Mouse (Mus musculus) WW6 (cell line): ENCODE measurements around the gene Mycn.
A peak's percentile ranks its signal among the peaks of the same experiment; 100 is the strongest.

Experiments used
- DNase-seq: peaks from one replicate; pipeline ENCODE4 v3.0.0-alpha.2; 2013; ENCODE audit warnings: low read depth, low spot score

Mycn gene

DNA sequence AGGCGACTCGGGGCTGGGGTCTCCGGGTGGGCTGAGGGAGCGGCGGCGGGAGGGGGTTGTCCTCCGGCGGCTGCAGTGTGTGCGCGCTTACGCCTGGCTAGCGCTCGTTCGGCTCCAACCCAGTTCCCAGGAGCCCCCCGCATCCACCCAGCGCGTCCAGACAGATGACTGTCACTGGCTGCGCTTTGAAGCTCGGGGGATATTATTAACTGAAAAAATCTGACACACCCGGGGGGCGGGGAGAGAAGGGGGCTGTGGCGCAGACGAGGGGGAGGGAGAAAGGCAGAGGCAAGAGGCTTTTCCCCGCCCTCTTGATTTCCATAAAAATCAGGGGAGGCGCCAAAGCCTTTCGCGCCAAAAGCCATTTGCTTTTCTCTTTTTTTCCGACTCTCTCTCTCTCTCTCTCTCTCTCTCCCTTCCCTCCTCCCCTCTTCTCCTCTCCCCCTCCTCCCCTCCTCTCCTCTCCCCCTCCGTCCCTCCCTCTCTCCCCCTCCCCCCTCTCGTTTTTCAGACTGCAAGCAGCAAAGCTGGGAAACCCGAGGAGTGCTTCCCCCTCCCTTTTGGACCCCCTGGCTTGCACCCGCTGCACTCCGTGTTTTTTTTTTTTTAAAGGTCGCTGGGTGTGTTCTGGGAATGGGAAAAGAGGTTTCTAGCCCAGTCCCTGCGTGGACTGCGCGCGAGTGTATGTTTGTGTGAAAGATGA is at the start of gene Mycn:
Gene Mycn (minus strand): TSS at position 254 of the 703 bp plus-strand sequence.
- DNase-seq = peak; percentile 75

DNA sequence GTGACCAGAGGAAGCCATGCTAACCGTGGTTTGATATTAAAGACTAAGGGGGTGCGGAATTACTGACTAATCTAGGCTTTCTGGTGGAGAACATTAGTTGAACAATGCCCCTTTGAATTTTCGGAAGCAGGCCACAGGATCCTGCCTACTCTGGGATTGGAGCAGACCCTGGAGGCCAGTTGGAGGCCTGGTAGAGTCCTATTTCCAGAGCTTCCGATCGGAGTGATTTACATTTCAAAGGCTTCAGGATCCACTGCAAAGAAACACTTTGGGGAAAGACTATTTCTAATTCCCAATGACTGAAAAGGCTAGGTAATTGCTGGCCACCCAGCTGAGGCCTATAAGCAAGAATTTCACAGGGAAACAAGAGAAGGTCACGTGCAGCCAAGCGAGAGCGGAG is 45.7 kb upstream of the Mycn start:
- DNase-seq = no peak

DNA sequence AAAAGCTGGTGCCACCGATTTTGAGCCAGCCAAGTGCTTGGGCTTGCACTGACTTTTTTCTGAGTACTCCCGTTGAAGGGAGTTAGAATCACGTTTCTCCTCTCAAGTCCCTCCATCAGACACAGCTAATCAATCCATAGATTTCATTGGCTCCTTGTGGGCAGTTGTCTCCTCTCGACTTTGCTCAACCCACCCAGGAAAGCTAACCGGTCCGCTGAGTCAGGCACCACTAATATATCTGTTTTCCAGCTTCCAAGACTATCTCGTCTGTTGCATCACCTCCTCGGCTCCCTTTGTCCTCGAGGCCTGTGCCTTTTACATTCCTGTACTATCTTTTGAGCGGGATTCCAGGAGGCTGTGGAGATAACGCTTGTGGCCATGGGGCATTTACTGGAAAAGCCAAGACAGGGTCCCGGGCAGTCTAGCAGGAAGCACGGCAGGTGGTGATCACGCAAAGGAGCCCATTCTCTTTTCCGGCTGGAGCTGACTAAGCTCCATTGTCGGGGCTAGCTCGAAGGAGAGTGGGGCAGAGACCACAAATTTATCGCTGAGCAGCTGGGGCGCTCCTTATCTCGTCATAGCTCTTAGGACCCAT is 45.0 kb upstream of the Mycn start:
- DNase-seq = no peak

DNA sequence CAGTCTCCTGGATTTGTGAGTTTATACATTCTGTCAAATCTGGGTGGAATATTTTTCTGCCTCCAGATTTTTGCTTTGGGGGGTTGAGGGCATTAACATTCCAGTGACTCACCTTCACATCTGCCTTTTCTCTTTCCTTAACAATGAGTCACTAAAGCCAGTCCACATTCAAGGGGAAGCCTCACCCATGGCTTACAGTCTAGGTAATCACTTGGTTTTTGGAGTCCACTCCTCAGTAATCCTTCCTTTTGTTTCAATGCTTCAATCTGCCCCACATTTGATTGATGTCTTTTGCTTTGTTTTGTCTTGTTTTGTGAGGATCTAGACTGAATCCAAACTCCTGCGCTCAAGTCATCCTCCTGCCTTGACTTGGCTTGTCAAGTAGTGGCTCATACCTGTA is 41.3 kb upstream of the Mycn start:
- no peak for DNase-seq

DNA sequence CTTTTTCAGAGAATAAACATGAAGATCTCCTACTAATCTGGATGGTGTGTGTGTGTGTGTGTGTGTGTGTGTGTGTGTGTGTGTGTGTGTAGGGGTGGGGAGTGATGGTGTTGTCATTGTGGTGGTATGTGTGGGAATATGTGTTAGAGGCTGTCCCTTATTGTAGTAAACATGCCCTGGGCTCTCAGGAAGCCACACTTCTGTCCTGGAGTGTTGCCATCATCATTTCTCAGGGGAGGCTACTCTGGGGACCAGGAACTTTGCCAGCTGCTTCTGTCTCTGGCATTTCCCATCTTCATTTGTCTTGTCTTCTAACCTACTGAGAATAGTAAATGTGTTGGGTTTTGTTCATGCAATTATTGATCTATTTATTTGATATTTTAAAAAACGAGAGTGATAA is 33.7 kb upstream of the Mycn start:
- no peak for DNase-seq

DNA sequence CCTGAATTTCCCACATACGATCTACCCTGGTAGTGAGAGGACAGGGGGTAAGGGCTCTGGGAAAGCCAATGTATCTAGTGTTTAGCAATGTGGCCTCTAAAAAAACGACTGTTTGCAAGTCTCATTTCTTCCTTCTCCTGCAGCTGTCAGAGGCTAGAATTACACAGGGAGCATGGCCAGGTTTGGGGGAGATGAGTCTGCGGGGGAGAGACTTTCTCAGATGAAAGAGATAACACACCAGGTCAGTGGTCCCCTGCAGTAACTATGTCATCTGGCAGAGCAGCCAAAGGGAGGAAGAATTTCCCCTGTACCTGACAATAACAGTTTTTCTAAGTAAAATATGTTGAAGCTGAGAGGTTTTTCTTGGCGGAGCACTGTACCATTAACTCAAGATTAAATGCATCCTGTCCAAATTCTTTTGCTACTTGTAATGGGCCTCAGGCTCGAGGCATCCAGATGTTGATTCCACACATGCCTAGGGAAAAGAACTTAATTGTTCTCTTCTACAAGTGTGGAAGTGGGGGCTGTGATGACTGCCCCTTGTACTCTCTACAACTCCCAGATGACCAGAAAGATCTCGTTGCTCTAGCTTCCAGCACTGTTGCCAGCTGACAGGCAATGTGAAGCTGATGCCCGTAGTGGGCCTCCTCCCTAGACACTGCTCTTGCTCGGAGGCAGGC is 31.2 kb upstream of the Mycn start:
- DNase-seq = no peak

DNA sequence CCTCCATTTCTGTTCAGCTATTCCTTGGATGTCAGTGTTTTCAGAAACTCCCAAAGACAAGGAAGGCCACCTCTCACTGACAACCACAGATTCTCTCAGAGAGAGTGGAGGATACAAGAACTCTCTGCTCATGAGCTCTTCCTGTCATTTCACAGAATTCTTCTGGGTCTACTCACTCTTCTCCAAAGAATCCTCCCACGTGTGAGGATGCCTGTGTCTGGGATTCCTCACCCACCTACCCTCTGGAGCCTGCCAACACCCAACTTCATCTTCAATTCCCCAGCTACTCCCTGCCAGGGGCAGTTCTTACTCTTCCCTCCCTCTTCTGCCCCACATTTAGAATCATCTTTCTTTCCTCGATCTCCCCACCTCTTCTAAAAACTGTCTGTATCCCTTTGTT is 26.2 kb upstream of the Mycn start:
- DNase-seq = no peak

DNA sequence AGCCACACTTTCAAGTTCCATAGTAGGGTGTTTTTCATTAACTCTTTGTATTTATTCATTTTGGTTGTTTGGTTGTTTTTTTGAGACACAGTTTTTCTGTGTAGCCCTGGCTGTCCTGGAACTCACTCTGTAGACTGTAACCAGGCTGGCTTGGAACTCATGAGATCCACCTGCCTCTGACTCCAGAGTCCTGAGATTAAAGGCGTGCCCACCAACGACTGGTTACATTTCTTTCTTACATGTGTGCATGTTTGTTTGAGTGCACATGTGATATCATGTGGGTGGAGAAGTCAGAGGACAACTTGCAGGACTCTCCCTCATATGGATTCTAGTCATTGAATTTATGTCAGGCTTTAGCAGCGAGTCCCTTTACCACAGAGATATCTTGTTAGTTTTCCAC is 23.1 kb upstream of the Mycn start:
- no peak for DNase-seq

DNA sequence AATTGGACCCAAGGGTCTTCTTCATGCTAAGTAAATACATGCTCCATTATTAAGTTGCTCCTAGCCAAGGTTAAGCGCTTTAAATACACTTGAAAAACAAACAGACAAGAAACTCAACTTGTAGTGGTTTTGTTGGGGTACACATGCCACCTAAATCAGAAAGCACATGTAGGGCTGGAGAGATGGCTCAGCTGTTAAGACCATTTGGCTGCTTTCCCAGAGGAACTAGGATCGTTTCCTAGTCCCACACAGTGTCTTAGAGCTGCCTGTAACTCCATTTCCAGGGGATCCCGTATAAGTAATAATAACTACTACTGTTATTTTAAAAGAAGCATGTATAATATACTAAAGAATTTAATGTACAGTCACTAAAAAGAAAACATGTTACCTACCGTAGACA is 5.9 kb upstream of the Mycn start:
- no peak for DNase-seq

DNA sequence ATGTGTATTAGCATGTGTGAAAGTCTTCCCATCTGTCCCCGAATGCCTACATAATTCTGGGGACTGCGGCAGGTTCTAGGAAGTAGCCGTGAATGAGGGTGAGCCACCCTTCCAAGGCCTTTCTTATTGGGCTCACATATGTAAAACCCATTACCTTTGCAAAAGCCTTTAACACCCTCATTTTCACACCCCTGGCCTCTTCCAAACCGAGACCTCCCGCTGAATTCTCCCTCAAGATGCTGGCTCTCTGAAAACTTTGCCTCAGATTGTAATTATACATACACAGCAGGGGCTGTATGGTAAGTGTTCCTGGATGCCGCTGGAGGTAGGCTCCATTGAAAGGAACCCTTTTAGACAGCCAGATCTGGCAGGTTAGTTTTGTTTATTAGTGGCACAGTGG is 1.6 kb upstream of the Mycn start:
- peak; percentile 79 for DNase-seq

DNA sequence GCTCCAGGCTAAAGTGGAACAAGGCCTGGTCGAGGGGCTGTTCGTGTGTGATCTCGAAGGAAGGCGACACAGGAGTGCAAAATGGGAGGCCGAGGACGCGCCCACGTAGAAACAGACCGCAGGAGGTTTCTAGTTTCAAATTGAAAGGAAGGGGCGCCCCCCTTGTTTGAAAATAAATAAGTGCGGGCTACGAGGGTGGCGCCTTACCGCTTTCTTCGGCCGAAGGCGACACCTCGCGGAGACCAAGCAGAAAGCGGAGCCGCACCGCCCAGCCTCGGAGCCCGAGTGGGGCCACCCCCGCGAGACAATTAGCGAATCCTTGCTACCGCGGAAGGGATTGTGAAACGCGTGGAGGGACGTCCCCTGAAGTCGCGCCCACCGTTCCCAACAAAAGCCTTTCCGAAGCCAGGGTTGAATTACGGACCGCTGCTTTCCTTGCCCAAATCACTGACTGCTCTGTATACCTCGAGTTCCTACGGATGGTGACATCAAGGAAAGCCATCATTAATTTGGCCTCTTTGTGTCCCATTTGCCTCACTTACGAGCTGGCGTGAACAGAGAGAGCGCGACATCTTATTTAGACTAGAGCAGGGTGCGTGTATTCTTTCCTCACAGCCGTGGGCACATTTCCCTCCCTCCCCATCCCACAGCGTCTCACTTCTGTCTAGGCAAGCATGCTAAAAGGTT is 793 bp upstream of the Mycn start:
- DNase-seq = peak; percentile 76

DNA sequence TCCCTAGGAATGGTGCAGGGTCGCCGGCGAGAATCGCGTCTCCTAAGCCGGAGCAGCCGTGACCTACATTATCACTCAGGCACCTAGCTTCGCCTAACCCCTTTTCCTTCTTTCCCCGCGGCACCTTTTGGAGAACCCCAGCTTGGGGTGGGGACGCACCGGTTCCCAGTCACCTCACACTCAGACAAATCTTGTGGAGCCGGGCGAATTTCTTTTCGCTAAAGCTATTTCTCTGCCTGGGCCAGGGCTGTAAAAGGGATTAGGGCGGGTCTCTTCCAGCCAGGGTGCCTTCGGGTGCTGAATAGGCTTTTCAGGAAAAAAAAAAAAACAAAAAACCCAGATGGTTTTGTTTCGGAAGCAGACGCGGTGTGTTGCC is 597 bp downstream of the Mycn start:
- no peak for DNase-seq

DNA sequence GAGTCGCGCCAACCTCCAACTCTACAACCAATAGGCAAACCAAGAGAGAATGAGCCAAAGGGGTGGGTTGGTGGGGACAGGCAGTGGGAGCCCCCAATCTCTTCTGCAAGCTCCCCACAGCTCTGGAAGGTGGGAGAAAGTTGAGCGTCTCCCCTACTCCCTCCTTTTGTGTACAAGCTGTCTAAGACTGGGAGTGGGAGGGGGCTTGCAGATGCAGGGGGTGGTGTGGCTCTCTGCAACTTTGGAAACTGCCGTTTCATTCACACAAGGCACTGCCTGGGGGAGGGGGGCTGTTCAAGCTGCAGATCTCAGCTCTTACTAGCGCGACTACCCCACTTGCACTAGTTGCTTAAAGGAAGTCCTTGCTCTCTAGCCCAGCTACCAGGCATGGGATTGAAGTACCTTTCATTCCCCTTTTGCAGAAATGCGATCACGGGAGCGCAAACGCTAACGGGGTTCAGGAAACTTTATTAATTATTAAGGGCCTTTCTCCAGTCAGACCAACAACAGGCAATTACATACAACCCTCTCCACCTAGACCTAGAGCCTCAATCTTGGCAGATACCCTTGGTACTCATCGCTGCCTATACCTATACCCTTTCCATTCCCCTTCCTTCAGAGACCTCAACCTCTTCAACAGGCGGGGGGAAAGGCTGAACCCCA is 1.1 kb downstream of the Mycn start:
- no peak for DNase-seq

DNA sequence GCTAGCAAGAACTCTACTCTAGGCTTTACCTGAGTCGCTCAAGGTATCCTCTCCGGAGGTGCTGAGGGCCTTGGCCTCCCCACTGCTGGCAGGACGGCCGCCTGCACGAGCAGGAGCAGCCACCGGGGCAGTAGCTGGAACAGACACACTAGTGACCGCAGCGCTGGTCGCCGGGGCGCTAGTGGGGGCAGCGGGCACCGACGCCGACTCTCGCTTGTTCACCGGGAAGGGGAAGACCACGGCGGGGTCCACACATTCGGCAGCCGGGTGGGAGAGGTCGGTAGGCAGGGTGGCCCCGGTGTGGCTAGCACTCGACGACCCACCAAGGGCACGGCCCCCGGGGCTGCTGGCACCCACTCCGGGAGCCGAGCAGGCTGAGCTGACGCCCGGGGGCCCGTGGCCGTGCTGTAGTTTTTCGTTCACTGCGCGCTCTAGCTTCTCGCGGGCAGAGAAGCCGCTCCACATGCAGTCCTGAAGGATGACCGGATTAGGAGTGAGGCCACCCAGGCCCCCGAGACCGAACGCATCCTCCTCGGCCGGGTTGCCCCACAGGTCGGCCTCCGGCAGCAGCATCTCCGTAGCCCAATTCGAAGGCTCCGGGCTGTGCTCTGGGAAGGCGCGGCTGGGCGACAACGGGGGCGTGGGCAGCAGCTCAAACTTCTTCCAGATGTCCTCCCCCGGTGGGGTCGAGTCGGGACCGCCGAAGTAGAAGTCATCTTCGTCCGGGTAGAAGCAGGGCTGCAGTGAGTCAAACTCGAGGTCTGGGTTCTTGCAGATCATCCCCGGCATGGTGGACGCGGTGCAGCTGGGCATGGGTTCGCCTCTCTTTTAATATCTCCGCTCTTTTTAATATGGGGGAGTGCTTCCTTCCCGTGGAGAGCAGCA is 1.9 kb downstream of the Mycn start:
- DNase-seq = no peak

DNA sequence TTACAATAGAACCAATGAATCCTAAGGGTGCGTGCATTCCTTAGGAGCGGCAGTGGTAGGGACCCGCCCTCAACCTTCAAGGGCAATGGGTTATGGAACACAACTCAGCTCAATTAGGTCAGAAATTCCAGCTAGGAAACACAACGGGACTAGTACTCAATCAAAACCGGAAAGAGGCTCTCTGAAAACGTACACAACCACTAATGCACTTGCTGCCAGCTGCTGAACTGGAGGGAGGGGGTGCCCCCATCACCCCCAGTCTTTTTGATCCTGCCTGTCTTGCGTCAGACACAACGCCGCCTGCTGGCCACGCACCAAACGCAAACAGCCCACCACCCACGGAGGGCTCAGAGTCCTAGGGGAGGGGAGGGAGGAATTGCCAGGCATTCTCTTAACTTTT is 2.9 kb downstream of the Mycn start:
- DNase-seq = peak; percentile 67

DNA sequence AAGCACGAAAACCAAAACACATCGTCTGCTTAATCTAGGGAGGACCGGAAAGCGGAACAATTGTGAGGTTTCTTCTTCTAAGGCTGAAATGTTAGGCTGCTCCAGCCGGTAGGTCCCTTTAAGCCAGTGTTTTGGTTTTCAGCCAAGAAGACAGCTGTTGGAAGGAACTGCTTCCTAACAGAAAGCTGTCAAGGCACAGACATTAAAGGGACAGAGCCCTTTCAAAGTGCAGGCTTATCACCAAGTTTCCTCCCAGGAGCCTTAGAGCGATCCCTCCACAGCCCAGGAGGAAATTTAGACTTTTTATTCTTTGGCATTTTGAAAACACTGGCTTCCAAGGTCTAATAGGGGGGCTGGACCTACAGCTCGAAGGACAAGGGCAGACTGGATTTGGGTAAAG is 3.4 kb downstream of the Mycn start:
- DNase-seq = no peak

DNA sequence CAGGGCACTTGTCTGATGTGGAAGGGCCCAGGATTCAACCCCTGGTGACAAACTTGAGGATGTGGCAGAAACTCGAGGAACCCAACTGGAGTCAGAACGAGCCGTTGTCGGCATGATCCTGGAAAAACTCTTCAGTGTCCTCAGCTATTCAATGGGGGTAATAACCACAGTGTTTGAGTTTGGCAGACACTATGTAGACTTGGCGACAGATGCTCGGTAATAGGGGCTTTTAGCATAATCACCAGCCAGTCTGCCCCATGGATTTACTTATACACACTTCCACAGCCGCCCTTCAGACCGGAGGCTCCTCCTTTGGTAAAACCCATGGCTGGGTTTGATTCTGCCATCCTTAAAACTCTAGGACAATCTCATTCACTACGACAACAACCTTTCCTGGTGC is 4.0 kb downstream of the Mycn start:
- DNase-seq = no peak

DNA sequence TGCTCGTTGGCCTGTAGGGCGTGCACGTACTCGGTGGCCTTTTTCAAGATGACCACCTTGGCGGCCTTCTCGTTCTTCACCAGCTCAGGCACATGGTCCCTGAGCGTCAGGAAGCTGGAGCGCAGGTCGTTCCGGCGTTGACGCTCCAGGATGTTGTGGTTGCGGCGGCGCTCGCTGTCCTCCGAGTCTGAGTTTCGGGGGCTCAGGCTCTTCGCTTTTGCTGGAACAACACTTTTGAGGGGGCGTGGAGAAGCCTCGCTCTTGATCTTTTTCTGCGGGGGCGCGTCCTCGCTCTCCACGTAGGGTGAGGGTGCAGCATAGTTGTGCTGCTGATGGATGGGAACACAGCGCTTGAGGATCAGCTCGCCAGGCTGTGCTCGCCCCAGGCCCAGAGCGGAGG is 4.6 kb downstream of the Mycn start:
- no peak for DNase-seq

DNA sequence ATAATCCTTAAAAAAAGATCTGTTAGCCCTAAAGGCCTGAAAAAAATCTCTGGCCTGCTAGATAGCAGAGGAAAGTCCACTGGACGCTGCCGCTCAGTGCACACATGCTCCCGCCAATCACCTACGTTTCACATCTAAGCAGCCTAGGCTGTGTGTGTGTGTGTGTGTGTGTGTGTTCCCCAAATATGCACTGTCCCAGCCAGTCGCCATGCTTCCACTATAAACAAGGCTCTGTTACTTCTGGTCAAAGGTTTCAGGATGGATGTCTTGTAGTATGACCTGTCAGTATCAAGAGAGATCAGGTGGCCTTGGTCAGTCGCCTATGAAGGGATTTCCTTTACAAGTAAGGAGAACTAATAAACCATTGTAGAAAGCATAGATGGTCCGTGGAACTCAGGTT is 9.5 kb downstream of the Mycn start:
- DNase-seq = no peak

DNA sequence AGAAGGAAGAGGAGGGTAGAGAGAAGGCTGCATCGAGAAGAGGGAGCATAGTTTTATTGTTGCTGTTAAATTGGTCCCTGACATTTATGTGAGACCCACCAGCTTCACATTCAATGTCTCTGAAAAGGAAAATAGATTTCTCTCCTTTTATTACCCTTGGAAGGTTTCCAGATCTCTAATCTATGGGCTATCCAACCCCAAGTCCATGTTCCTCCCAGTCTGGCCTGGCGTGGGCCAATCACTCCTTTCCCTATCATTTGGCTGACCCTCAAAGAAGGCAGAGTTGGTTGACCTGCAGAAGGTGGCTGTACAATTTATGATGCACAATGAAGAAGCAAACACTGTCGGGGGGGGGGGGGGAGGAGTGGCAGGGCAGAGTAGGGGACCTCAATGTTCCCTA is 13.5 kb downstream of the Mycn start:
- DNase-seq = no peak

DNA sequence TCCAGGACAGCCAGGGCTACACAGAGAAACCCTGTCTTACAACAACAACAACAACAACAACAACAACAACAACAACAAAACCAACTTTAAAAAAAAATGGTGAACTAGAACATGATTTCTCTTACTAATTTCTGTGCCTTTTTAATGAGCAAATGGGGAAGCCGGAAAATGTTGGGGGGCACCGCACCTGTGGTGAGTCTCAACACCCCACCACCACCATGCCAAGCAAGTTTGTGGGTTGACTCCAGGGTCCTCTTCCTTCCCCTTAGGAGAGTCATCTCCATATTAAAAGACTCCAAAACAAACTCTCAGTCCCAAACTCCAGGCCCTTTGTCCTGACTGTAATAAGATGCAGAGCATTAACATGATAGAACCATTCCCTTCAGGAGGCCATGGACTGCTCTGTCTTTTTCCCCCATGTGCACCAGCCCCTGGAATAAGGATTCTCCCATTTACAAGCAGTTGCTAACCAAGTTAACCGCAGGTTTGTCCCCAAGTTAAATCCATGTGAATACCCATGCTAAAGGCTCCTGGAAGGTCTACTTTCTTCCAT is 14.7 kb downstream of the Mycn start:
- DNase-seq = peak; percentile 49
